Mouse (Mus musculus): ENCODE data around the gene Nrde2. TPM values are rescaled to one million over a fixed set of nuclear protein-coding genes. Genes with fewer than 3 reads are reported as not detected.

Gene Nrde2
- 10 to 100 TPM; 18.3 to 22.8 TPM for total RNA-seq (2021)

GRCm38 (mm10) chr12:100159261-100159975 is at the start of gene Nrde2:
TSS of gene Nrde2 (minus strand) at chr12:100159653.
- DNase-seq (ENCODE audit: low spot score in 2 of 2) = peak; percentile 92 to 94
- intact Hi-C loops (cut with DNase I) = no loop called here

- DNase-seq (ENCODE audit: low spot score in 2 of 2) = no peak
- intact Hi-C loops (cut with DNase I) = loop anchor here (10.0 kb wide), 1 partner anchor 58 kb away; no protein-coding TSS in a partner anchor
Measured at GRCm38 (mm10) chr12:100206926-100207325, 47.5 kb upstream of the Nrde2 start.

- no peak for DNase-seq (ENCODE audit: low spot score in 2 of 2)
- intact Hi-C loops (cut with DNase I) = loop anchor here (10.0 kb wide), 1 partner anchor 58 kb away; no protein-coding TSS in a partner anchor
Measured at GRCm38 (mm10) chr12:100206521-100206920, 47.1 kb upstream of the Nrde2 start.

GRCm38 (mm10) chr12:100205156-100205555 is 45.7 kb upstream of the Nrde2 start:
- intact Hi-C loops (cut with DNase I) = loop anchor here (10.0 kb wide), 1 partner anchor 60 kb away; no protein-coding TSS in a partner anchor
- no peak for DNase-seq (ENCODE audit: low spot score in 2 of 2)

GRCm38 (mm10) chr12:100203759-100204158 is 44.3 kb upstream of the Nrde2 start:
- peak in 1 of 2 experiments; percentile 13 for DNase-seq (ENCODE audit: low spot score in 2 of 2)
- intact Hi-C loops (cut with DNase I) = loop anchor here (5.0 to 10.0 kb wide), 5 partner anchors 61 to 369 kb away; no protein-coding TSS in a partner anchor

- DNase-seq (ENCODE audit: low spot score in 2 of 2) = peak; percentile 91 to 94
- intact Hi-C loops (cut with DNase I) = loop anchor here (1.0 to 10.0 kb wide), 7 partner anchors 63 to 370 kb away; no protein-coding TSS in a partner anchor
Measured at GRCm38 (mm10) chr12:100201838-100202237, 42.4 kb upstream of the Nrde2 start.

- no peak for DNase-seq (ENCODE audit: low spot score in 2 of 2)
- intact Hi-C loops (cut with DNase I) = loop anchor here (1.0 to 10.0 kb wide), 7 partner anchors 63 to 371 kb away; no protein-coding TSS in a partner anchor
Measured at GRCm38 (mm10) chr12:100201363-100201711, 41.9 kb upstream of the Nrde2 start.

- peak; percentile 51 to 76 for DNase-seq (ENCODE audit: low spot score in 2 of 2)
- intact Hi-C loops (cut with DNase I) = loop anchor here (1.0 to 10.0 kb wide), 7 partner anchors 64 to 371 kb away; no protein-coding TSS in a partner anchor
Measured at GRCm38 (mm10) chr12:100200645-100201362, 41.4 kb upstream of the Nrde2 start.

- peak; percentile 65 to 83 for DNase-seq (ENCODE audit: low spot score in 2 of 2)
- intact Hi-C loops (cut with DNase I) = loop anchor here (1.0 to 10.0 kb wide), 7 partner anchors 13 to 372 kb away; no protein-coding TSS in a partner anchor
Measured at GRCm38 (mm10) chr12:100199891-100200644, 40.6 kb upstream of the Nrde2 start.

- DNase-seq (ENCODE audit: low spot score in 2 of 2) = peak; percentile 93 to 94
- intact Hi-C loops (cut with DNase I) = loop anchor here (1.0 kb wide), 1 partner anchor 12 kb away; no protein-coding TSS in a partner anchor
Measured at GRCm38 (mm10) chr12:100198967-100199660, 39.7 kb upstream of the Nrde2 start, which contains the start of gene Calm1. TSS of gene Calm1 (plus strand) at chr12:100199435.

- intact Hi-C loops (cut with DNase I) = no loop called here
- no peak for DNase-seq (ENCODE audit: low spot score in 2 of 2)
Measured at GRCm38 (mm10) chr12:100196786-100197185, 37.3 kb upstream of the Nrde2 start.

- DNase-seq (ENCODE audit: low spot score in 2 of 2) = no peak
- intact Hi-C loops (cut with DNase I) = no loop called here
Measured at GRCm38 (mm10) chr12:100194181-100194580, 34.7 kb upstream of the Nrde2 start.

- DNase-seq (ENCODE audit: low spot score in 2 of 2) = no peak
- intact Hi-C loops (cut with DNase I) = no loop called here
Measured at GRCm38 (mm10) chr12:100190802-100191201, 31.3 kb upstream of the Nrde2 start.

- intact Hi-C loops (cut with DNase I) = loop anchor here (1.0 to 5.0 kb wide), 3 partner anchors 11 to 383 kb away; partner anchors contain the start of genes Calm1 and Ttc7b
- DNase-seq (ENCODE audit: low spot score in 2 of 2) = no peak
Measured at GRCm38 (mm10) chr12:100187756-100188430, 28.4 kb upstream of the Nrde2 start.

- peak; percentile 100 for DNase-seq (ENCODE audit: low spot score in 2 of 2)
- intact Hi-C loops (cut with DNase I) = loop anchor here (1.0 to 5.0 kb wide), 3 partner anchors 12 to 384 kb away; partner anchors contain the start of genes Calm1 and Ttc7b
Measured at GRCm38 (mm10) chr12:100187013-100187755, 27.7 kb upstream of the Nrde2 start.

GRCm38 (mm10) chr12:100186376-100186775 is 26.9 kb upstream of the Nrde2 start:
- intact Hi-C loops (cut with DNase I) = loop anchor here (2.0 to 5.0 kb wide), 2 partner anchors 336 to 384 kb away; partner anchors contain the start of gene Ttc7b
- DNase-seq (ENCODE audit: low spot score in 2 of 2) = no peak

- no peak for DNase-seq (ENCODE audit: low spot score in 2 of 2)
- intact Hi-C loops (cut with DNase I) = loop anchor here (2.0 to 5.0 kb wide), 2 partner anchors 336 to 385 kb away; partner anchors contain the start of gene Ttc7b
Measured at GRCm38 (mm10) chr12:100185897-100186296, 26.4 kb upstream of the Nrde2 start.
